Comparison of ENCODE assay signal across 15 mouse cellular contexts in the genomic region with DNA sequence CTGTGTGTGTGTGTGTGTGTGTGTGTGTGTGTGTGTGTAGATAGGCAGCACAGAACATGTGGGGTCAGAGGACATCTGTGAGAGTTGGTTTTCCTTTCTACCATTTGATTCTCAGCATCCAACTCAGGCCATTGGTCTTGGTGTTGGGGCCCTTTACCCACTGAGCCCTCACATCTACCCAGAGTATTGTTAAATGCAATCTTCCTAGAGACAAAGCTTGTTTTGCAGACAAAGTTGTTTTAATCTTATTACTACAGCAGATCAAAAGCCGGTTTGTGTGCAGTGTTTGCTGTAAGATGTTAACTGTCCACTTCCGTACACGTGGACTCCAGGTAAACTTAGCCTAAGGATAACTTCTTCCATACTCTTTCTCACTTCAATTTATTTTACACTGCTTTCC. TPM values are rescaled to one million over a fixed set of nuclear protein-coding genes. Genes with fewer than 3 reads are reported as not detected.
"Had no signal": no experiment of that assay in that cellular context is flagged by ENCODE, and none has a peak within 500 bp of the region (broad histone marks: within the 10 kb centered on the region; RNA-seq: fewer than 3 reads in every experiment).

No protein-coding gene starts in this region.

RNA-seq across cellular contexts. Expression of gene Gm17019, which starts 26.5 kb away (rescaled TPM):
- total RNA-seq: megakaryocyte, adult 5-6 weeks; megakaryocyte-erythroid progenitor cell, adult 5-6 weeks; midbrain, postnatal 0 days; monocyte, adult 5-6 weeks had no signal
- polyA plus RNA-seq: liver, embryonic 15.5 days; lung, embryonic 15.5 days; midbrain, embryonic 10.5 days; midbrain, embryonic 13.5 days; midbrain, embryonic 15.5 days; midbrain, postnatal 0 days; neural tube, embryonic 13.5 days; neural tube, embryonic 15.5 days; small intestine, adult 2 months; stomach, embryonic 14.5 days; stomach, embryonic 16.5 days; urinary bladder, adult 2 months had no signal

RNA-seq across cellular contexts. Expression of gene Gm10354, which starts 27.6 kb away (rescaled TPM):
- total RNA-seq: megakaryocyte, adult 5-6 weeks; megakaryocyte-erythroid progenitor cell, adult 5-6 weeks; midbrain, postnatal 0 days; monocyte, adult 5-6 weeks had no signal
- polyA plus RNA-seq: liver, embryonic 15.5 days; lung, embryonic 15.5 days; midbrain, embryonic 10.5 days; midbrain, embryonic 13.5 days; midbrain, embryonic 15.5 days; midbrain, postnatal 0 days; neural tube, embryonic 13.5 days; neural tube, embryonic 15.5 days; small intestine, adult 2 months; stomach, embryonic 14.5 days; stomach, embryonic 16.5 days; urinary bladder, adult 2 months had no signal
